Mouse (Mus musculus) ES-E14 (cell line): ENCODE data around the gene Neil3.

Experiments used
- CHD2 ChIP-seq: IDR thresholded peaks from 2 replicates; pipeline ENCODE4 v1.6.1; 2014; ENCODE audit warnings: mild to moderate bottlenecking, low read depth, low read length, inconsistent platforms
- HCFC1 ChIP-seq: IDR thresholded peaks from 2 replicates; pipeline ENCODE4 v1.6.1; 2012; ENCODE audit warnings: low read length, inconsistent platforms, borderline replicate concordance; ENCODE audit not compliant: insufficient read depth
- ZC3H11A ChIP-seq: IDR thresholded peaks from 2 replicates; pipeline ENCODE4 v1.6.1; 2012; ENCODE audit warnings: low read depth, mild to moderate bottlenecking, inconsistent platforms, low read length, borderline replicate concordance
- ZNF384 ChIP-seq: IDR thresholded peaks from 2 replicates; pipeline ENCODE4 v1.6.1; 2012; ENCODE audit warnings: low read depth, low read length, inconsistent platforms

- no peak for TF ChIP-seq ZNF384
- no peak for TF ChIP-seq CHD2
- TF ChIP-seq HCFC1: no peak
- TF ChIP-seq ZC3H11A: no peak
Measured at GRCm38 (mm10) chr8:53638495-53639171, at the start of gene Neil3.
